Mouse (Mus musculus) lung, embryonic 16.5 days (tissue): Measurements from ENCODE around the gene Sel1l3. TPM values are rescaled to one million over a fixed set of nuclear protein-coding genes. Genes with fewer than 3 reads are reported as not detected.

Experiments used
- ATAC-seq: fragments of 200-750 bp; cut with Nextera tagmentation; 2 replicates; pipeline ENCODE4 v1.8.0; 2017; ENCODE audit warnings: low read depth, mild to moderate bottlenecking, moderate library complexity
- H3K27ac ChIP-seq: fragments of 300-500 bp; sonication (generic); 2 replicates; pipeline ENCODE4 v1.5.1; 2014; ENCODE audit warnings: mild to moderate bottlenecking, control low read depth, low read length
- H3K27me3 ChIP-seq: fragments of 300-500 bp; sonication (generic); 2 replicates; pipeline ENCODE4 v1.6.1; 2014; ENCODE audit warnings: low read depth, low read length, mixed read lengths; ENCODE audit not compliant: control insufficient read depth, insufficient read depth
- H3K36me3 ChIP-seq: fragments of 300-500 bp; sonication (generic); 2 replicates; pipeline ENCODE4 v1.6.1; 2014; ENCODE audit warnings: low read length; ENCODE audit not compliant: control insufficient read depth, insufficient read depth
- H3K4me1 ChIP-seq: fragments of 300-500 bp; sonication (generic); replicated peaks from 2 replicates; pipeline ENCODE4 v1.6.1; 2014; ENCODE audit warnings: low read length, mixed read lengths; ENCODE audit not compliant: control insufficient read depth, insufficient read depth
- H3K4me2 ChIP-seq: fragments of 300-500 bp; sonication (generic); 2 replicates; pipeline ENCODE4 v1.6.1; 2014; ENCODE audit warnings: low read depth, low read length, control low read depth
- H3K4me3 ChIP-seq: fragments of 300-500 bp; sonication (generic); 2 replicates; pipeline ENCODE4 v1.5.1; 2014; ENCODE audit warnings: mild to moderate bottlenecking, low read length, control low read depth
- H3K9ac ChIP-seq: fragments of 300-500 bp; sonication (generic); 2 replicates; pipeline ENCODE4 v1.6.1; 2014; ENCODE audit warnings: low read length, control low read depth
- H3K9me3 ChIP-seq: fragments of 300-500 bp; sonication (generic); 2 replicates; pipeline ENCODE4 v1.6.1; 2016; ENCODE audit warnings: low read length; ENCODE audit not compliant: control insufficient read depth
- WGBS: fragments of 180-500 bp; shearing (Covaris S2); extraction: QIAGEN DNeasy Blood & Tissue Kit; methylation state at CpG from one replicate; pipeline ENCODE4 v1.1.7; 2014; 5-methylcytosine and 5-hydroxymethylcytosine counted together
- polyA plus RNA-seq: library from polyadenylated mRNA; unstranded; fragments of >200 nt; fragmentation: Nextera tagmentation; extraction: Ambion mirVana; gene quantifications from 2 replicates; pipeline ENCODE4 v1.2.1, GENCODE M21; 2015

Gene Sel1l3
- polyA plus RNA-seq, 1 experiment from 2014 or later: 5.8 TPM

- no peaks in the 10 kb centered on the region for H3K9me3 ChIP-seq
- peaks cover 4% of the 10 kb centered on the region for H3K4me1 ChIP-seq
- no peak overlapping the region for H3K4me2 ChIP-seq
- WGBS: 13% methylated on average over 3 of the region's 3 CpGs
- H3K36me3 ChIP-seq: no peaks in the 10 kb centered on the region
- H3K27me3 ChIP-seq: no peaks in the 10 kb centered on the region
- H3K4me3 ChIP-seq: no peak overlapping the region
- H3K9ac ChIP-seq: no peak overlapping the region
- peak; percentile 91 for ATAC-seq
- no peak overlapping the region for H3K27ac ChIP-seq
Observed at GRCm38 (mm10) chr5:53119689-53120088, 94.0 kb downstream of the Sel1l3 start.

GRCm38 (mm10) chr5:53118212-53118611, 95.5 kb downstream of the Sel1l3 start:
- Histone ChIP-seq H3K27me3 (no peaks in the 10 kb centered on the region), H3K9ac (no peak overlapping the region), H3K27ac (no peak overlapping the region), H3K36me3 (no peaks in the 10 kb centered on the region), H3K9me3 (no peaks in the 10 kb centered on the region; the same call in 1 of the 2 replicates), H3K4me3 (no peak overlapping the region), H3K4me2 (no peak overlapping the region), H3K4me1 (peaks cover 4% of the 10 kb centered on the region)
- ATAC-seq: no peak
- WGBS: 78% methylated on average over 8 of the region's 8 CpGs

GRCm38 (mm10) chr5:53114616-53115267, 99.0 kb downstream of the Sel1l3 start:
- Histone ChIP-seq H3K36me3 (no peaks in the 10 kb centered on the region), H3K4me3 (no peak overlapping the region), H3K9ac (no peak overlapping the region), H3K27ac (no peak overlapping the region), H3K9me3 (peaks cover 3% of the 10 kb centered on the region; the same call in 1 of the 2 replicates), H3K4me1 (peaks cover 4% of the 10 kb centered on the region), H3K4me2 (no peak overlapping the region), H3K27me3 (no peaks in the 10 kb centered on the region)
- WGBS: 75% methylated on average over 12 of the region's 12 CpGs
- no peak for ATAC-seq

- Histone ChIP-seq H3K4me2 (no peak overlapping the region), H3K27ac (no peak overlapping the region), H3K27me3 (no peaks in the 10 kb centered on the region), H3K36me3 (no peaks in the 10 kb centered on the region), H3K9me3 (peaks cover 3% of the 10 kb centered on the region; the same call in 1 of the 2 replicates), H3K4me3 (no peak overlapping the region), H3K9ac (no peak overlapping the region), H3K4me1 (peaks cover 3% of the 10 kb centered on the region)
- no peak for ATAC-seq
- 85% methylated on average over 5 of the region's 5 CpGs for WGBS
Observed at GRCm38 (mm10) chr5:53112942-53113341, 100.8 kb downstream of the Sel1l3 start.

GRCm38 (mm10) chr5:53111036-53111435, 102.7 kb downstream of the Sel1l3 start:
- Histone ChIP-seq H3K36me3 (no peaks in the 10 kb centered on the region), H3K9me3 (peaks cover 3% of the 10 kb centered on the region; the same call in 1 of the 2 replicates), H3K4me2 (no peak overlapping the region), H3K9ac (no peak overlapping the region), H3K4me3 (no peak overlapping the region), H3K27ac (no peak overlapping the region), H3K27me3 (no peaks in the 10 kb centered on the region), H3K4me1 (peaks cover 18% of the 10 kb centered on the region)
- ATAC-seq: no peak
- 44% methylated on average over 5 of the region's 5 CpGs for WGBS

GRCm38 (mm10) chr5:53110225-53110624, 103.5 kb downstream of the Sel1l3 start:
- no peak for ATAC-seq
- H3K27me3 ChIP-seq: no peaks in the 10 kb centered on the region
- H3K4me3 ChIP-seq: no peak overlapping the region
- H3K4me1 ChIP-seq: peaks cover 22% of the 10 kb centered on the region
- H3K9ac ChIP-seq: no peak overlapping the region
- no peak overlapping the region for H3K27ac ChIP-seq
- H3K4me2 ChIP-seq: no peak overlapping the region
- peaks cover 3% of the 10 kb centered on the region; the same call in 1 of the 2 replicates for H3K9me3 ChIP-seq
- no peaks in the 10 kb centered on the region for H3K36me3 ChIP-seq
- 58% methylated on average over 4 of the region's 4 CpGs for WGBS

- H3K4me2 ChIP-seq: no peak overlapping the region
- ATAC-seq: no peak
- no peaks in the 10 kb centered on the region for H3K27me3 ChIP-seq
- 83% methylated on average over 1 of the region's 1 CpGs for WGBS
- no peak overlapping the region for H3K9ac ChIP-seq
- no peak overlapping the region for H3K27ac ChIP-seq
- peaks cover 3% of the 10 kb centered on the region; the same call in 1 of the 2 replicates for H3K9me3 ChIP-seq
- H3K36me3 ChIP-seq: no peaks in the 10 kb centered on the region
- H3K4me1 ChIP-seq: peaks cover 27% of the 10 kb centered on the region
- H3K4me3 ChIP-seq: no peak overlapping the region
Observed at GRCm38 (mm10) chr5:53108668-53109067, 105.1 kb downstream of the Sel1l3 start.

GRCm38 (mm10) chr5:53108026-53108425, 105.7 kb downstream of the Sel1l3 start:
- Histone ChIP-seq H3K27me3 (no peaks in the 10 kb centered on the region), H3K36me3 (no peaks in the 10 kb centered on the region), H3K9me3 (peaks cover 2% of the 10 kb centered on the region; the same call in 1 of the 2 replicates), H3K4me1 (peaks cover 27% of the 10 kb centered on the region), H3K4me3 (no peak overlapping the region), H3K9ac (no peak overlapping the region), H3K4me2 (no peak overlapping the region), H3K27ac (no peak overlapping the region)
- 54% methylated on average over 9 of the region's 9 CpGs for WGBS
- no peak for ATAC-seq

- Histone ChIP-seq H3K27ac (0 out of 2 replicates have a peak overlapping the region, but pooled peaks have one; percentile 40), H3K4me1 (peaks cover 27% of the 10 kb centered on the region)
- WGBS: 25% methylated on average over 4 of the region's 4 CpGs
Observed at GRCm38 (mm10) chr5:53106731-53107130, 107.0 kb downstream of the Sel1l3 start.

More at GRCm38 (mm10) chr5:53106731-53107130, 107.0 kb downstream of the Sel1l3 start:
- no peak for ATAC-seq
- H3K27me3 ChIP-seq: no peaks in the 10 kb centered on the region
- no peak overlapping the region for H3K9ac ChIP-seq
- H3K4me3 ChIP-seq: no peak overlapping the region
- H3K9me3 ChIP-seq: no peaks in the 10 kb centered on the region
- H3K36me3 ChIP-seq: no peaks in the 10 kb centered on the region
- H3K4me2 ChIP-seq: no peak overlapping the region
